Mouse (Mus musculus) cerebellum, adult 2 months (tissue): ENCODE measurements around the gene E030018B13Rik. TPM values are rescaled to one million over a fixed set of nuclear protein-coding genes. Genes with fewer than 3 reads are reported as not detected.

ENCODE experiments used
- DNase-seq, 2 experiments: peaks; one replicate each; pipeline ENCODE4 v3.0.0; 2021
- H3K27ac ChIP-seq: fragments of 200-500 bp; 2 replicates; pipeline ENCODE4 v1.5.1; 2012; ENCODE audit warnings: low read length, control low read depth, inconsistent platforms; ENCODE audit not compliant: insufficient read depth
- H3K27me3 ChIP-seq: fragments of 200-500 bp; 2 replicates; pipeline ENCODE4 v1.6.1; 2012; ENCODE audit warnings: inconsistent platforms, mild to moderate bottlenecking, low read length, moderate library complexity; ENCODE audit not compliant: control insufficient read depth, insufficient read depth
- H3K4me1 ChIP-seq: fragments of 200-500 bp; 2 replicates; pipeline ENCODE4 v1.6.1; 2011; ENCODE audit warnings: low read length; ENCODE audit not compliant: control insufficient read depth, insufficient read depth
- H3K4me3 ChIP-seq: fragments of 200-500 bp; replicated peaks from 2 replicates; pipeline ENCODE3; 2011; ENCODE audit warnings: mild to moderate bottlenecking, low read depth, low read length, control low read depth; ENCODE audit not compliant: insufficient read depth
- CTCF ChIP-seq: fragments of 200-500 bp; IDR thresholded peaks from 2 replicates; pipeline ENCODE4 v1.5.1; 2011; ENCODE audit warnings: low read depth, mild to moderate bottlenecking, control low read depth, low read length, moderate library complexity, borderline replicate concordance; ENCODE audit not compliant: insufficient read depth
- POLR2A ChIP-seq: fragments of 200-500 bp; IDR thresholded peaks from 2 replicates; pipeline ENCODE4 v1.6.1; 2011; ENCODE audit warnings: low read length, control low read depth, borderline replicate concordance; ENCODE audit not compliant: insufficient read depth
- WGBS: fragments of 180-500 bp; shearing (Covaris S2); methylation state at CpG from one replicate; pipeline ENCODE4 v1.1.7; 2018; 5-methylcytosine and 5-hydroxymethylcytosine counted together
- polyA plus RNA-seq: library from polyadenylated mRNA; depleted of rRNA; stranded (reverse); fragments of >200 nt; gene quantifications from 2 replicates; pipeline ENCODE4 v1.2.3, GENCODE M21; 2012

Gene E030018B13Rik
- polyA plus RNA-seq, 1 experiment, result not detected

GRCm38 (mm10) chr7:63913724-63914692, 2.6 kb upstream of the E030018B13Rik start:
- 49% methylated on average over 10 of the region's 10 CpGs for WGBS
- TF ChIP-seq POLR2A (no peak), CTCF (no peak)
- Histone ChIP-seq H3K27ac (peak overlapping the region; percentile 53), H3K27me3 (no peaks in the 10 kb centered on the region), H3K4me3 (no peak overlapping the region), H3K4me1 (peaks cover 81% of the 10 kb centered on the region)
- no peak for DNase-seq

- H3K4me1 ChIP-seq, result peaks cover 87% of the 10 kb centered on the region
- no peak overlapping the region for H3K27ac ChIP-seq
- WGBS, result 89% methylated on average over 2 of the region's 2 CpGs
- H3K4me3 ChIP-seq, result no peak overlapping the region
- no peak for DNase-seq
- no peak for TF ChIP-seq CTCF
- no peak for TF ChIP-seq POLR2A
- H3K27me3 ChIP-seq, result no peaks in the 10 kb centered on the region
Observed at GRCm38 (mm10) chr7:63914891-63915290, 1.8 kb upstream of the E030018B13Rik start.

GRCm38 (mm10) chr7:63917693-63918092, 1.0 kb downstream of the E030018B13Rik start:
- DNase-seq, result peak; percentile 67 to 70
- no peak overlapping the region for H3K4me3 ChIP-seq
- 9% methylated on average over 6 of the region's 6 CpGs for WGBS
- no peaks in the 10 kb centered on the region for H3K27me3 ChIP-seq
- peaks cover 80% of the 10 kb centered on the region for H3K4me1 ChIP-seq
- TF ChIP-seq CTCF (no peak), POLR2A (no peak)
- peak overlapping the region; percentile 8; the same call in 1 of the 2 replicates for H3K27ac ChIP-seq

- Histone ChIP-seq H3K4me3 (no peak overlapping the region), H3K27me3 (no peaks in the 10 kb centered on the region), H3K27ac (peak overlapping the region; percentile 34), H3K4me1 (peaks cover 78% of the 10 kb centered on the region)
- TF ChIP-seq CTCF (no peak), POLR2A (no peak)
- WGBS, result 41% methylated on average over 12 of the region's 12 CpGs
- no peak for DNase-seq
Observed at GRCm38 (mm10) chr7:63918771-63919768, 2.4 kb downstream of the E030018B13Rik start.

GRCm38 (mm10) chr7:63921909-63922562, 5.4 kb downstream of the E030018B13Rik start:
- peak overlapping the region; percentile 60 for H3K27ac ChIP-seq
- no peak for DNase-seq
- H3K4me3 ChIP-seq, result no peak overlapping the region
- H3K27me3 ChIP-seq, result no peaks in the 10 kb centered on the region
- WGBS, result 35% methylated on average over 8 of the region's 8 CpGs
- TF ChIP-seq CTCF (no peak), POLR2A (no peak)
- peaks cover 77% of the 10 kb centered on the region for H3K4me1 ChIP-seq

- TF ChIP-seq CTCF (no peak), POLR2A (no peak)
- H3K27ac ChIP-seq, result peak overlapping the region; percentile 60; the same call in 1 of the 2 replicates
- H3K4me3 ChIP-seq, result no peak overlapping the region
- WGBS, result 57% methylated on average over 2 of the region's 2 CpGs
- H3K27me3 ChIP-seq, result no peaks in the 10 kb centered on the region
- DNase-seq, result no peak
- peaks cover 79% of the 10 kb centered on the region for H3K4me1 ChIP-seq
Observed at GRCm38 (mm10) chr7:63922571-63922970, 5.9 kb downstream of the E030018B13Rik start.

- Histone ChIP-seq H3K4me3 (no peak overlapping the region), H3K27ac (peak overlapping the region; percentile 50; the same call in 1 of the 2 replicates), H3K27me3 (no peaks in the 10 kb centered on the region), H3K4me1 (peaks cover 77% of the 10 kb centered on the region)
- TF ChIP-seq POLR2A (no peak), CTCF (no peak)
- WGBS, result 73% methylated on average over 1 of the region's 1 CpGs
- no peak for DNase-seq
Observed at GRCm38 (mm10) chr7:63922975-63923374, 6.3 kb downstream of the E030018B13Rik start.
